Mouse (Mus musculus): ENCODE measurements around the gene Twnk. TPM values are rescaled to one million over a fixed set of nuclear protein-coding genes. Genes with fewer than 3 reads are reported as not detected.

Twnk gene
- polyA plus RNA-seq, 1 experiment from 2014 or later, result 16.5 TPM

- Histone ChIP-seq H3K27ac (ENCODE audit: low read depth, low read length) (no peak overlapping the region), H3K4me2 (ENCODE audit: low read depth) (no peak overlapping the region), H3K9ac (ENCODE audit: low read length) (no peak overlapping the region), H3K27me3 (ENCODE audit: control insufficient read depth, insufficient read depth, low read length) (no peaks in the 10 kb centered on the region), H3K4me1 (ENCODE audit: control insufficient read depth, insufficient read depth, low read length) (peaks cover 9% of the 10 kb centered on the region), H3K9me3 (ENCODE audit: control insufficient read depth, low read length) (no peaks in the 10 kb centered on the region), H3K36me3 (ENCODE audit: control insufficient read depth, insufficient read depth, low read length) (peaks cover 35% of the 10 kb centered on the region), H3K4me3 (ENCODE audit: low read depth, low read length) (no peak overlapping the region)
- no peak for DNase-seq (ENCODE audit: low spot score)
- 95% methylated on average over 37 of the region's 37 CpGs for WGBS
- no peak for ATAC-seq (ENCODE audit: insufficient read depth, low FRiP score, low TSS enrichment)
These were observed 20.6 kb downstream of the Twnk start for GRCm38 (mm10) chr19:45025937-45026568.

GRCm38 (mm10) chr19:45026958-45027670 lies 21.7 kb downstream of the Twnk start:
- no peak overlapping the region for H3K4me2 ChIP-seq (ENCODE audit: low read depth)
- no peaks in the 10 kb centered on the region for H3K9me3 ChIP-seq (ENCODE audit: control insufficient read depth, low read length)
- H3K36me3 ChIP-seq (ENCODE audit: control insufficient read depth, insufficient read depth, low read length), result peaks cover 31% of the 10 kb centered on the region
- H3K27me3 ChIP-seq (ENCODE audit: control insufficient read depth, insufficient read depth, low read length), result no peaks in the 10 kb centered on the region
- H3K4me1 ChIP-seq (ENCODE audit: control insufficient read depth, insufficient read depth, low read length), result peaks cover 5% of the 10 kb centered on the region
- H3K4me3 ChIP-seq (ENCODE audit: low read depth, low read length), result no peak overlapping the region
- ATAC-seq (ENCODE audit: insufficient read depth, low FRiP score, low TSS enrichment) (no peak), DNase-seq (ENCODE audit: low spot score) (no peak)
- H3K27ac ChIP-seq (ENCODE audit: low read depth, low read length), result no peak overlapping the region
- H3K9ac ChIP-seq (ENCODE audit: low read length), result no peak overlapping the region
- 73% methylated on average over 6 of the region's 6 CpGs for WGBS

GRCm38 (mm10) chr19:45027848-45028247 lies 22.4 kb downstream of the Twnk start:
- WGBS, result 82% methylated on average over 6 of the region's 6 CpGs
- H3K36me3 ChIP-seq (ENCODE audit: control insufficient read depth, insufficient read depth, low read length), result peaks cover 28% of the 10 kb centered on the region
- no peak overlapping the region for H3K27ac ChIP-seq (ENCODE audit: low read depth, low read length)

GRCm38 (mm10) chr19:45028746-45029145 lies 23.3 kb downstream of the Twnk start:
- Histone ChIP-seq H3K9ac (ENCODE audit: low read length) (no peak overlapping the region), H3K27me3 (ENCODE audit: control insufficient read depth, insufficient read depth, low read length) (no peaks in the 10 kb centered on the region), H3K36me3 (ENCODE audit: control insufficient read depth, insufficient read depth, low read length) (peaks cover 24% of the 10 kb centered on the region), H3K4me2 (ENCODE audit: low read depth) (0 out of 2 replicates have a peak overlapping the region, but pooled peaks have one; percentile 16), H3K4me1 (ENCODE audit: control insufficient read depth, insufficient read depth, low read length) (peaks cover 5% of the 10 kb centered on the region), H3K9me3 (ENCODE audit: control insufficient read depth, low read length) (no peaks in the 10 kb centered on the region), H3K27ac (ENCODE audit: low read depth, low read length) (no peak overlapping the region), H3K4me3 (ENCODE audit: low read depth, low read length) (no peak overlapping the region)
- DNase-seq (ENCODE audit: low spot score) (no peak), ATAC-seq (ENCODE audit: insufficient read depth, low FRiP score, low TSS enrichment) (no peak)
- WGBS, result 67% methylated on average over 19 of the region's 19 CpGs

More at GRCm38 (mm10) chr19:45027848-45028247, 22.4 kb downstream of the Twnk start:
- Histone ChIP-seq H3K9ac (ENCODE audit: low read length) (peak overlapping the region; percentile 6; the same call in 1 of the 2 replicates), H3K4me1 (ENCODE audit: control insufficient read depth, insufficient read depth, low read length) (peaks cover 5% of the 10 kb centered on the region), H3K9me3 (ENCODE audit: control insufficient read depth, low read length) (no peaks in the 10 kb centered on the region), H3K4me2 (ENCODE audit: low read depth) (no peak overlapping the region), H3K27me3 (ENCODE audit: control insufficient read depth, insufficient read depth, low read length) (no peaks in the 10 kb centered on the region), H3K4me3 (ENCODE audit: low read depth, low read length) (no peak overlapping the region)
- ATAC-seq (ENCODE audit: insufficient read depth, low FRiP score, low TSS enrichment) (no peak), DNase-seq (ENCODE audit: low spot score) (peak; percentile 36)

- ATAC-seq (ENCODE audit: insufficient read depth, low FRiP score, low TSS enrichment) (no peak), DNase-seq (ENCODE audit: low spot score) (no peak)
- H3K36me3 ChIP-seq (ENCODE audit: control insufficient read depth, insufficient read depth, low read length), result peaks cover 19% of the 10 kb centered on the region
- 57% methylated on average over 9 of the region's 9 CpGs for WGBS
- no peak overlapping the region for H3K9ac ChIP-seq (ENCODE audit: low read length)
- H3K27me3 ChIP-seq (ENCODE audit: control insufficient read depth, insufficient read depth, low read length), result no peaks in the 10 kb centered on the region
- H3K4me1 ChIP-seq (ENCODE audit: control insufficient read depth, insufficient read depth, low read length), result peaks cover 5% of the 10 kb centered on the region
- no peaks in the 10 kb centered on the region for H3K9me3 ChIP-seq (ENCODE audit: control insufficient read depth, low read length)
- no peak overlapping the region for H3K4me2 ChIP-seq (ENCODE audit: low read depth)
- no peak overlapping the region for H3K27ac ChIP-seq (ENCODE audit: low read depth, low read length)
- no peak overlapping the region for H3K4me3 ChIP-seq (ENCODE audit: low read depth, low read length)
These were observed 24.1 kb downstream of the Twnk start for GRCm38 (mm10) chr19:45029571-45029970.

GRCm38 (mm10) chr19:45030111-45030510 lies 24.6 kb downstream of the Twnk start:
- Histone ChIP-seq H3K36me3 (ENCODE audit: control insufficient read depth, insufficient read depth, low read length) (peaks cover 15% of the 10 kb centered on the region), H3K4me2 (ENCODE audit: low read depth) (no peak overlapping the region), H3K4me1 (ENCODE audit: control insufficient read depth, insufficient read depth, low read length) (peaks cover 5% of the 10 kb centered on the region), H3K27me3 (ENCODE audit: control insufficient read depth, insufficient read depth, low read length) (no peaks in the 10 kb centered on the region), H3K4me3 (ENCODE audit: low read depth, low read length) (no peak overlapping the region), H3K27ac (ENCODE audit: low read depth, low read length) (no peak overlapping the region), H3K9me3 (ENCODE audit: control insufficient read depth, low read length) (no peaks in the 10 kb centered on the region), H3K9ac (ENCODE audit: low read length) (no peak overlapping the region)
- DNase-seq (ENCODE audit: low spot score), result peak; percentile 64
- 32% methylated on average over 8 of the region's 8 CpGs for WGBS
- no peak for ATAC-seq (ENCODE audit: insufficient read depth, low FRiP score, low TSS enrichment)

GRCm38 (mm10) chr19:45030746-45031693 lies 25.6 kb downstream of the Twnk start:
- peak overlapping the region; percentile 24; the same call in 1 of the 2 replicates for H3K4me2 ChIP-seq (ENCODE audit: low read depth)
- H3K4me1 ChIP-seq (ENCODE audit: control insufficient read depth, insufficient read depth, low read length), result peaks cover 5% of the 10 kb centered on the region
- DNase-seq (ENCODE audit: low spot score) (peak; percentile 79), ATAC-seq (ENCODE audit: insufficient read depth, low FRiP score, low TSS enrichment) (0 out of 2 replicates have a peak, but pooled peaks have one; percentile 31)
- H3K4me3 ChIP-seq (ENCODE audit: low read depth, low read length), result no peak overlapping the region
- peaks cover 8% of the 10 kb centered on the region for H3K36me3 ChIP-seq (ENCODE audit: control insufficient read depth, insufficient read depth, low read length)
- H3K27me3 ChIP-seq (ENCODE audit: control insufficient read depth, insufficient read depth, low read length), result no peaks in the 10 kb centered on the region
- WGBS, result 42% methylated on average over 20 of the region's 20 CpGs
- H3K9me3 ChIP-seq (ENCODE audit: control insufficient read depth, low read length), result no peaks in the 10 kb centered on the region
- no peak overlapping the region for H3K9ac ChIP-seq (ENCODE audit: low read length)
- no peak overlapping the region for H3K27ac ChIP-seq (ENCODE audit: low read depth, low read length)

- Histone ChIP-seq H3K4me2 (ENCODE audit: low read depth) (no peak overlapping the region), H3K4me1 (ENCODE audit: control insufficient read depth, insufficient read depth, low read length) (peaks cover 5% of the 10 kb centered on the region), H3K9me3 (ENCODE audit: control insufficient read depth, low read length) (no peaks in the 10 kb centered on the region), H3K27me3 (ENCODE audit: control insufficient read depth, insufficient read depth, low read length) (no peaks in the 10 kb centered on the region), H3K36me3 (ENCODE audit: control insufficient read depth, insufficient read depth, low read length) (peaks cover 3% of the 10 kb centered on the region), H3K4me3 (ENCODE audit: low read depth, low read length) (no peak overlapping the region; the same call in 1 of the 2 replicates), H3K9ac (ENCODE audit: low read length) (no peak overlapping the region), H3K27ac (ENCODE audit: low read depth, low read length) (no peak overlapping the region)
- DNase-seq (ENCODE audit: low spot score) (peak; percentile 81), ATAC-seq (ENCODE audit: insufficient read depth, low FRiP score, low TSS enrichment) (no peak)
- WGBS, result 25% methylated on average over 4 of the region's 4 CpGs
These were observed 26.3 kb downstream of the Twnk start for GRCm38 (mm10) chr19:45031780-45032179.

Data from neural tube, embryonic 11.5 days (tissue).